Mouse (Mus musculus) stomach, embryonic 14.5 days (tissue): Measurements from ENCODE around the gene Lcn5. TPM values are rescaled to one million over a fixed set of nuclear protein-coding genes. Genes with fewer than 3 reads are reported as not detected.

Experiments used
- ATAC-seq: fragments of 200-750 bp; cut with Nextera tagmentation; 2 replicates; pipeline ENCODE4 v1.8.0; 2017; ENCODE audit warnings: low read depth, moderate TSS enrichment; ENCODE audit not compliant: insufficient number of reproducible peaks, insufficient read depth, low FRiP score
- H3K27ac ChIP-seq: fragments of 300-500 bp; sonication (generic); 2 replicates; pipeline ENCODE4 v1.5.1; 2014; ENCODE audit warnings: mild to moderate bottlenecking, low read length, moderate library complexity, mixed read lengths
- H3K27me3 ChIP-seq: fragments of 300-500 bp; sonication (generic); 2 replicates; pipeline ENCODE4 v1.6.1; 2014; ENCODE audit warnings: low read length, control low read depth, mixed read lengths; ENCODE audit not compliant: control insufficient read depth, insufficient read depth
- H3K36me3 ChIP-seq: fragments of 300-500 bp; sonication (generic); 2 replicates; pipeline ENCODE4 v1.6.1; 2014; ENCODE audit warnings: mild to moderate bottlenecking, control low read depth, low read length, moderate library complexity, mixed read lengths; ENCODE audit not compliant: control insufficient read depth, insufficient read depth
- H3K4me1 ChIP-seq: fragments of 300-500 bp; sonication (generic); 2 replicates; pipeline ENCODE4 v1.6.1; 2014; ENCODE audit warnings: low read length, control low read depth, mixed read lengths; ENCODE audit not compliant: control insufficient read depth, insufficient read depth
- H3K4me2 ChIP-seq: fragments of 300-500 bp; sonication (generic); replicated peaks from 2 replicates; pipeline ENCODE4 v1.6.1; 2014; ENCODE audit warnings: low read depth, low read length, control low read depth
- H3K4me3 ChIP-seq: fragments of 300-500 bp; sonication (generic); 2 replicates; pipeline ENCODE4 v1.5.1; 2014; ENCODE audit warnings: low read depth, low read length, control low read depth
- H3K9ac ChIP-seq: fragments of 300-500 bp; sonication (generic); replicated peaks from 2 replicates; pipeline ENCODE4 v1.6.1; 2014; ENCODE audit warnings: low read depth, mild to moderate bottlenecking, control low read depth, low read length, moderate library complexity, mixed read lengths
- H3K9me3 ChIP-seq: fragments of 300-500 bp; sonication (generic); 2 replicates; pipeline ENCODE4 v1.6.1; 2016; ENCODE audit warnings: low read depth, low read length, control low read depth; ENCODE audit not compliant: control insufficient read depth
- WGBS: fragments of 180-500 bp; shearing (Covaris S2); extraction: QIAGEN DNeasy Blood & Tissue Kit; methylation state at CpG from one replicate; pipeline ENCODE4 v1.1.7; 2014; 5-methylcytosine and 5-hydroxymethylcytosine counted together
- polyA plus RNA-seq: library from polyadenylated mRNA; unstranded; fragments of >200 nt; fragmentation: Nextera tagmentation; extraction: Ambion mirVana; gene quantifications from 2 replicates; pipeline ENCODE4 v1.2.1, GENCODE M21; 2014

Gene Lcn5
- not detected in 2 replicates for polyA plus RNA-seq

DNA sequence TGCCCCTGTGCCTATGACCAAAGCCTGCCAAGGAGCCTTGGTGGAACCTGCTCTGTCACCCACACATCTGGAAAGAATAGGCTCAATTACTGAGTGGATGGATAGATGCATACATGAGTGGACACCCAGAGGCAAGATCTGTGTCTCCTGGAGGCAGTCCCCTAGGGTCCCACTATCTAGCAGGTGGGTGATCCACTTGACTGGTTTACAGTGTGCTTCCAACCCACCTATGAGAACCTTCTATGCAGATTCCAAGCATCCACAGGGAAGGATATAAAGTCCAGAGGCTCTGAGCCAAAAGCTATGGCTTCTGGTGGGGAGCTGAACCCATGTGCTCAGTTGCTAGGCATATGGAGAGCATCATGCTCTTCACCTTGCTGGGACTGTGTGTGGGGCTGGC, at the start of gene Lcn5:
Lcn5 (plus strand) TSS at position 301 of the 400 bp plus-strand sequence.
- ATAC-seq, result no peak
- Histone ChIP-seq H3K36me3 (no peaks in the 10 kb centered on the region), H3K4me1 (no peaks in the 10 kb centered on the region)

GRCm38 (mm10) chr2:25608671-25609070, 49.1 kb upstream of the Lcn5 start:
- 0 out of 2 replicates have a peak, but pooled peaks cover 2% of the 10 kb centered on the region for H3K27me3 ChIP-seq
- 0 out of 2 replicates have a peak overlapping the region, but pooled peaks have one; percentile 92 for H3K9ac ChIP-seq
- WGBS, result 60% methylated on average over 10 of the region's 10 CpGs

More for the DNA sequence above, at the start of gene Lcn5:
- no peak within 1 kb of the TSS for H3K4me3 ChIP-seq
- no peak within 1 kb of the TSS for H3K9ac ChIP-seq
- H3K9me3 ChIP-seq, result no peaks in the 10 kb centered on the region
- no peak within 1 kb of the TSS for H3K27ac ChIP-seq
- H3K4me2 ChIP-seq, result no peak within 1 kb of the TSS
- no peaks in the 10 kb centered on the region for H3K27me3 ChIP-seq

GRCm38 (mm10) chr2:25616398-25616797, 41.4 kb upstream of the Lcn5 start:
- H3K4me2 ChIP-seq, result peak overlapping the region; percentile 34
- no peaks in the 10 kb centered on the region for H3K36me3 ChIP-seq
- H3K27ac ChIP-seq, result no peak overlapping the region
- peak overlapping the region; percentile 11; the same call in 1 of the 2 replicates for H3K4me3 ChIP-seq
- H3K9me3 ChIP-seq, result no peaks in the 10 kb centered on the region
- peaks cover 10% of the 10 kb centered on the region; the same call in 1 of the 2 replicates for H3K4me1 ChIP-seq
- H3K27me3 ChIP-seq, result peaks cover 22% of the 10 kb centered on the region; the same call in 1 of the 2 replicates
- H3K9ac ChIP-seq, result no peak overlapping the region
- no peak for ATAC-seq
- WGBS, result 13% methylated on average over 22 of the region's 22 CpGs

More at GRCm38 (mm10) chr2:25608671-25609070, 49.1 kb upstream of the Lcn5 start:
- Histone ChIP-seq H3K36me3 (no peaks in the 10 kb centered on the region), H3K4me1 (peaks cover 17% of the 10 kb centered on the region), H3K9me3 (no peaks in the 10 kb centered on the region), H3K27ac (peak overlapping the region; percentile 95; the same call in 1 of the 2 replicates), H3K4me2 (peak overlapping the region; percentile 72), H3K4me3 (peak overlapping the region; percentile 99)
- no peak for ATAC-seq

GRCm38 (mm10) chr2:25617578-25617977, 40.2 kb upstream of the Lcn5 start, which contains the start of gene Ccdc183:
Gene Ccdc183, minus strand, starts transcription at chr2:25617678.
- Histone ChIP-seq H3K36me3 (no peaks in the 10 kb centered on the region), H3K27me3 (peaks cover 22% of the 10 kb centered on the region; the same call in 1 of the 2 replicates), H3K4me2 (no peak within 1 kb of the TSS), H3K4me1 (peaks cover 10% of the 10 kb centered on the region; the same call in 1 of the 2 replicates), H3K9ac (no peak within 1 kb of the TSS), H3K9me3 (no peaks in the 10 kb centered on the region), H3K4me3 (peak within 1 kb of the TSS; percentile 11; the same call in 1 of the 2 replicates), H3K27ac (no peak within 1 kb of the TSS)
- ATAC-seq, result no peak
- WGBS, result 73% methylated on average over 3 of the region's 3 CpGs

- Histone ChIP-seq H3K27me3 (peaks cover 22% of the 10 kb centered on the region; the same call in 1 of the 2 replicates), H3K9ac (no peak overlapping the region), H3K36me3 (no peaks in the 10 kb centered on the region), H3K27ac (no peak overlapping the region), H3K4me1 (peaks cover 10% of the 10 kb centered on the region; the same call in 1 of the 2 replicates), H3K4me3 (no peak overlapping the region), H3K4me2 (no peak overlapping the region), H3K9me3 (no peaks in the 10 kb centered on the region)
- no peak for ATAC-seq
- WGBS, result 72% methylated on average over 6 of the region's 6 CpGs
These were observed 37.4 kb upstream of the Lcn5 start for GRCm38 (mm10) chr2:25620386-25620785.

- Histone ChIP-seq H3K4me1 (peaks cover 10% of the 10 kb centered on the region; the same call in 1 of the 2 replicates), H3K4me3 (no peak overlapping the region), H3K4me2 (peak overlapping the region; percentile 76; the same call in 1 of the 2 replicates), H3K27me3 (peaks cover 18% of the 10 kb centered on the region; the same call in 1 of the 2 replicates), H3K36me3 (no peaks in the 10 kb centered on the region), H3K27ac (no peak overlapping the region), H3K9ac (no peak overlapping the region), H3K9me3 (no peaks in the 10 kb centered on the region)
- no peak for ATAC-seq
- 81% methylated on average over 4 of the region's 4 CpGs for WGBS
These were observed 36.9 kb upstream of the Lcn5 start for GRCm38 (mm10) chr2:25620852-25621228.

GRCm38 (mm10) chr2:25621229-25622200, 36.2 kb upstream of the Lcn5 start, which contains the start of gene Tmem141:
Gene Tmem141, minus strand, starts transcription at chr2:25622005.
- Histone ChIP-seq H3K4me2 (peak within 1 kb of the TSS; percentile 76), H3K4me3 (peak within 1 kb of the TSS; percentile 48), H3K9ac (peak within 1 kb of the TSS; percentile 36; the same call in 1 of the 2 replicates), H3K9me3 (no peaks in the 10 kb centered on the region), H3K4me1 (peaks cover 4% of the 10 kb centered on the region; the same call in 1 of the 2 replicates), H3K27me3 (peaks cover 12% of the 10 kb centered on the region; the same call in 1 of the 2 replicates), H3K27ac (peak within 1 kb of the TSS; percentile 39; the same call in 1 of the 2 replicates), H3K36me3 (no peaks in the 10 kb centered on the region)
- 5% methylated on average over 34 of the region's 34 CpGs for WGBS
- ATAC-seq, result peak; percentile 91

- Histone ChIP-seq H3K4me2 (no peak overlapping the region), H3K4me1 (peaks cover 3% of the 10 kb centered on the region; the same call in 1 of the 2 replicates), H3K27me3 (no peaks in the 10 kb centered on the region), H3K27ac (no peak overlapping the region), H3K36me3 (no peaks in the 10 kb centered on the region), H3K9me3 (no peaks in the 10 kb centered on the region), H3K4me3 (no peak overlapping the region), H3K9ac (no peak overlapping the region)
- WGBS, result 41% methylated on average over 5 of the region's 5 CpGs
- ATAC-seq, result no peak
These were observed 31.8 kb upstream of the Lcn5 start for GRCm38 (mm10) chr2:25625986-25626385.
